Mouse (Mus musculus) heart, adult 2 months (tissue): ENCODE results near the gene Sppl2b. TPM values are rescaled to one million over a fixed set of nuclear protein-coding genes. Genes with fewer than 3 reads are reported as not detected.

Source experiments
- DNase-seq, 2 experiments: peaks; one replicate each; pipeline ENCODE4 v3.0.0; 2021
- H3K27ac ChIP-seq: fragments of 200-600 bp; 2 replicates; pipeline ENCODE4 v1.8.1; 2022
- H3K27me3 ChIP-seq: fragments of 200-500 bp; 2 replicates; pipeline ENCODE4 v1.6.1; 2012; ENCODE audit warnings: mild to moderate bottlenecking, low read length, inconsistent platforms, mixed read lengths; ENCODE audit not compliant: control insufficient read depth, insufficient read depth
- H3K36me3 ChIP-seq: fragments of 200-500 bp; 2 replicates; pipeline ENCODE4 v1.6.1; 2012; ENCODE audit warnings: low read length, inconsistent platforms; ENCODE audit not compliant: control insufficient read depth, insufficient read depth
- H3K4me1 ChIP-seq: fragments of 200-500 bp; 2 replicates; pipeline ENCODE4 v1.6.1; 2011; ENCODE audit warnings: low read length; ENCODE audit not compliant: control insufficient read depth, insufficient read depth
- H3K4me3 ChIP-seq: fragments of 200-600 bp; 2 replicates; pipeline ENCODE4 v1.8.1; 2022
- H3K79me2 ChIP-seq: fragments of 200-500 bp; replicated peaks from 2 replicates; pipeline ENCODE4 v1.6.1; 2012; ENCODE audit warnings: mild to moderate bottlenecking, inconsistent platforms, low read length, moderate library complexity, mixed read lengths; ENCODE audit not compliant: control insufficient read depth, insufficient read depth
- H3K9ac ChIP-seq: fragments of 200-500 bp; 2 replicates; pipeline ENCODE4 v1.6.1; 2012; ENCODE audit warnings: low read depth, mild to moderate bottlenecking, control low read depth, inconsistent platforms, low read length, mixed read lengths
- CTCF ChIP-seq: fragments of 200-600 bp; IDR thresholded peaks from 2 replicates; pipeline ENCODE4 v1.8.1; 2022; ENCODE audit warnings: antibody characterized with exemption, mild to moderate bottlenecking, moderate library complexity
- EP300 ChIP-seq: fragments of 200-500 bp; IDR thresholded peaks from 2 replicates; pipeline ENCODE4 v1.6.1; 2011; ENCODE audit warnings: low read depth, low read length, control low read depth; ENCODE audit not compliant: insufficient read depth
- POLR2A ChIP-seq: fragments of 200-500 bp; IDR thresholded peaks from 2 replicates; pipeline ENCODE4 v1.6.1; 2011; ENCODE audit warnings: mild to moderate bottlenecking, low read depth, low read length, control low read depth; ENCODE audit not compliant: insufficient read depth
- WGBS: fragments of 180-500 bp; shearing (Covaris S2); methylation state at CpG from one replicate; pipeline ENCODE4 v1.1.7; 2018; 5-methylcytosine and 5-hydroxymethylcytosine counted together
- intact Hi-C: fragments of 180-260 bp; cut with DNase I; formaldehyde crosslinking; loops from one replicate; pipeline ENCODE4 v1.15.1; 2025
- long read RNA-seq: library from polyadenylated mRNA; stranded (forward); transcript quantifications from one replicate; pipeline ENCODE4 v2.0.0, GENCODE M21; 2021
- polyA plus RNA-seq: library from polyadenylated mRNA; depleted of rRNA; stranded (reverse); fragments of >200 nt; gene quantifications from 2 replicates; pipeline ENCODE4 v1.2.3, GENCODE M21; 2012; rRNA removed
- total RNA-seq, 2 experiments: library from RNA; stranded (reverse); gene quantifications; 2 replicates each; pipeline ENCODE4 v1.2.3; 2021

Gene Sppl2b
- total RNA-seq (10 to 100 TPM; 15.4 to 16.8 TPM), polyA plus RNA-seq (51.4 and 74.2 TPM in 2 replicates)
- long read RNA-seq, transcript Sppl2b-201 (15 exons, 2,869 nt), result major isoform, 14 of 28 reads
- long read RNA-seq, partial matches to known transcripts, result 3 of 28 reads
- long read RNA-seq, other reads (novel, unspliced or antisense), result 11 of 28 reads

DNA sequence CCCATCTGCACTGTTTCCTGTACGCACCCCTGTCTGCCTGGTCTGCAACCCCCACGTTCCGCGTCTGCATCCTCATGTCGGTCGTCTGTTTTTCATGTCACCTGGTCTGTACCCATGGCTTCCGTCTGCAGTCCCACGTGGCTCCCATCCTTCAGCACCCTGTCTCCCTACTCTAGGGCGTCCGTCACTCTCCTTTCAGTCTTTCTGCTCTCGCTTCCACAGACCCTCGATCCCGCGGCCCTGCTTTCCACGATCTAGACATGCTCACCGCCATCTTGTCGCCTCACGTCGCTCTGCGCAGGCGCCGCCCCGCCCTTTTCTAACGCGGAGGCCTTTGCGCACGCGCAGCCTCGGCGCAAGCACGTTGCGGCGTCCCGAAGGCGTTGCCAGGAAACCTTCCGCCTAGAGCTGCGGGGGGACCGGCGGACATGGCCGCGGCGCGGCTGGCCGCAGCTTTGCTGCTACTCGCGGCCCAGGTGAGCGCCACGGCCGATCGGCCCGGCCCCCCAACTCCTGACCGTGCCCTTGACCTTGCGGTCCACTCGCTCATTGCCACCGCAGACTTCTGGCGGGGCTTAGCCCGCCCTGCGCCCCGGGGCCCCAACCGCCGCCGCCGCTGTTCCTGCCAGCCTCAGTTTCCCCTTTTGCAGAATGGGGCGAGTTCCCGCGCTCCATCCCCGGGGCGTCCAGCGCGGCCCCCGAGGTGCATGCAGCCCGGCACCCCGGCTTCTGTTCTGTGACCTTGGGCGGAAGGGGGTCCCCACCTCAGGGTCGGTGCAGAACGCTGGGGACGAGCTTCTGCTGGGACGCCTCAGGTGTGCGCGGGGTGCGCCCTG, at the start of gene Sppl2b, which contains the start of gene Lsm7:
Gene Sppl2b, plus strand, starts transcription at position 363 of the 836 bp plus-strand sequence.
Gene Lsm7, minus strand, starts transcription at position 297 of the 836 bp plus-strand sequence.
- Histone ChIP-seq H3K79me2 (peaks cover 1% of the 10 kb centered on the region; the same call in 1 of the 2 replicates), H3K27ac (peak within 1 kb of the TSS; percentile 70), H3K36me3 (no peaks in the 10 kb centered on the region), H3K9ac (peak within 1 kb of the TSS; percentile 70), H3K4me1 (peaks cover 6% of the 10 kb centered on the region), H3K4me3 (peak within 1 kb of the TSS; percentile 83), H3K27me3 (no peaks in the 10 kb centered on the region)
- no peak for TF ChIP-seq CTCF
- peak; percentile 66; the same call in 1 of the 2 replicates for TF ChIP-seq EP300
- peak; percentile 91 for TF ChIP-seq POLR2A
- DNase-seq, result peak; percentile 98 to 99
- intact Hi-C loops, result loop anchor here (2.0 kb wide), 1 partner anchor 30 kb away; no protein-coding TSS in a partner anchor
- under 1% methylated on average over 81 of the region's 81 CpGs for WGBS

DNA sequence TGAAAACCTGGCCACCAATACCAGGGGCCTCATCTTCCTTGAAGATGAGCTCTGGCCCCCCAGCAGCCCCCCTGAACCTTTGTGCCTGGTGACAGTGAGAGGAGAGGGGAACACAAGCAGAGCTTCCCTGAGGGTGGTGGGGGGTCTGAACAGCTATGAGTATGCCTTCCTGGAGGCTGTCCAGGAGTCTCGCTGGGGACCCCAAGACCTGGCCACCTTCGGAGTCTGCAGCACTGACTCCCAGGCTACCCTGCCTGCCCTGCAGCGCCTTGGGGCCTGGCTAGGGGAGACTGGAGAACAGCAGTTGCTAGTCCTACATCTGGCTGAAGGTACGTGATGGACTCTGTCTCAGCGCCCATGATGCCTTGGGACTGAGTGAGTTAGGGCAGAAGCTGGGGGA, 49.8 kb upstream of the Sppl2b start:
- Histone ChIP-seq H3K27me3 (no peaks in the 10 kb centered on the region), H3K4me3 (no peak overlapping the region), H3K4me1 (peaks cover 3% of the 10 kb centered on the region), H3K36me3 (no peaks in the 10 kb centered on the region), H3K27ac (no peak overlapping the region), H3K79me2 (peaks cover 1% of the 10 kb centered on the region; the same call in 1 of the 2 replicates), H3K9ac (no peak overlapping the region)
- TF ChIP-seq CTCF (no peak), POLR2A (no peak), EP300 (no peak)
- 93% methylated on average over 5 of the region's 5 CpGs for WGBS
- intact Hi-C loops, result no loop called here
- DNase-seq, result no peak

DNA sequence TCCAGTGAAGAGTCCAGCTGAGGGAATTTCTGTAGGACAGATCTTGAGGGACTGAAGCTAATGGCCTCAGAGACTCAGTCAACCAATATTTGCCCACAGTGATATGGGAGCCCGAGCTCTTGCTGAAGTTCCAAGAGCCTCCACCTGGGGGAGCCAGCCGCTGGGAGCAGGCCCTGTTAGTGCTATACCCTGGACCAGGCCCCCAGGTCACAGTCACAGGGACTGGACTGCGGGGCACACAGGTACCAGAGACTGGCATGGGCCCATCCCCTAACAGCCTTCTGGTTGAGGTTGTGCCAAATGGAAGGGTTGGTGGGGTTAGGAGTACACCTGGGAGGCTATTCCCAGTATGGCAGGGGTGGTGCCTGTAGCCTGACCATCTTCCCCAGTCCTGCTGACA, 49.1 kb upstream of the Sppl2b start:
- WGBS, result 16% methylated on average over 3 of the region's 3 CpGs
- DNase-seq, result peak; percentile 64 to 82

DNA sequence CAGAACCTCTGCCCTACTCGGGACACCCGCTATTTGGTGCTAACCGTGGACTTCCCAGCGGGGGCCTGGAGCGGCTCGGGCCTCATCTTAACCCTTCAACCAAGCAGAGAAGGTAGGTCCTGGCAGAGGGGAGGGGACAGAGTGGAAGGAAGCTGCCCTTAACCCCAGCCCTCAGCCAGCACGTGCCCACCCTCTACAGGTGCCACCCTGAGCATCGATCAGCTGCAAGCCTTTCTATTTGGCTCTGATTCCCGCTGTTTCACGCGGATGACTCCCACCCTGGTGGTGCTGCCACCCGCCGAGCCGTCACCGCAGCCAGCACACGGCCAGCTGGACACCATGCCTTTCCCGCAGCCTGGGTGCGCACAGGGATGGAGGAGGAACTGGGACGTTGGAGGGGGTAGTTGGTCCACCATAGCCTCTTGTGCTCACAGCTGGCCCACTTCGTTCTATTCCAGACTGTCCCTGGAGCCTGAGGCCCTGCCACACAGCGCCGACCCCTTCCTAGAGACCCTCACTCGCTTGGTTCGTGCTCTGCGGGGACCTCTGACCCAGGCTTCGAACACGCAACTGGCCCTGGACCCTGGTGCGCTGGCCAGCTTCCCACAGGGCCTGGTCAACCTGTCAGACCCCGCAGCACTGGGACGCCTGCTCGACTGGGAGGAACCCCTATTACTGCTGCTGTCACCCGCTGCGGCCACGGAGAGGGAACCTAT, 48.6 kb upstream of the Sppl2b start:
- intact Hi-C loops, result no loop called here
- Histone ChIP-seq H3K79me2 (peaks cover 1% of the 10 kb centered on the region; the same call in 1 of the 2 replicates), H3K36me3 (no peaks in the 10 kb centered on the region), H3K4me3 (peak overlapping the region; percentile 58), H3K27ac (peak overlapping the region; percentile 44; the same call in 1 of the 2 replicates), H3K27me3 (no peaks in the 10 kb centered on the region), H3K4me1 (peaks cover 3% of the 10 kb centered on the region), H3K9ac (peak overlapping the region; percentile 86)
- 61% methylated on average over 34 of the region's 34 CpGs for WGBS
- no peak for DNase-seq
- TF ChIP-seq CTCF (no peak), EP300 (no peak), POLR2A (no peak)

More for the DNA sequence above, 49.1 kb upstream of the Sppl2b start:
- no peak overlapping the region for H3K9ac ChIP-seq
- no peaks in the 10 kb centered on the region for H3K36me3 ChIP-seq
- H3K4me1 ChIP-seq, result peaks cover 3% of the 10 kb centered on the region
- H3K79me2 ChIP-seq, result peaks cover 1% of the 10 kb centered on the region; the same call in 1 of the 2 replicates
- intact Hi-C loops, result no loop called here
- no peak overlapping the region for H3K27ac ChIP-seq
- no peaks in the 10 kb centered on the region for H3K27me3 ChIP-seq
- no peak overlapping the region for H3K4me3 ChIP-seq
- TF ChIP-seq EP300, result no peak
- peak; percentile 90 for TF ChIP-seq CTCF

DNA sequence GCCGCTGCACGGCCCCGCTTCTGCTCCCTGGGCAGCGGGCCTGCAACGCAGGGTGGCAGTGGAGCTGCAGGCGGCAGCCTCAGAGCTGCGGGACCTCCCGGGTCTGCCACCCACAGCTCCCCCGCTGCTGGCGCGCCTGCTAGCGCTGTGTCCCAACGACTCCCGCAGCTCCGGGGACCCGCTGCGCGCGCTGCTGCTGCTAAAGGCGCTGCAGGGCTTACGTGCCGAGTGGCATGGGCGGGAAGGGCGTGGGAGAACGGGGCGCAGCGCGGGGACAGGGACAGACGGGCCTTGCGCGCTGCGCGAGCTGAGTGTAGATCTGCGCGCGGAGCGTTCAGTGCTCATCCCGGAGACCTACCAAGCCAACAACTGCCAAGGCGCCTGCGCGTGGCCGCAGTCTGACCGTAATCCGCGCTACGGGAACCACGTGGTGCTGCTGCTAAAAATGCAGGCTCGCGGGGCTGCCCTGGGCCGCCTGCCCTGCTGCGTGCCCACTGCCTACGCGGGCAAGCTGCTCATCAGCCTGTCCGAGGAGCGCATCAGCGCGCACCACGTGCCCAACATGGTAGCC, 47.9 kb upstream of the Sppl2b start:
- DNase-seq, result peak; percentile 77 to 84
- no peak for TF ChIP-seq CTCF
- TF ChIP-seq EP300, result 0 out of 2 replicates have a peak, but pooled peaks have one; percentile 39
- peak; percentile 53; the same call in 1 of the 2 replicates for TF ChIP-seq POLR2A
- intact Hi-C loops, result no loop called here
- Histone ChIP-seq H3K4me1 (peaks cover 3% of the 10 kb centered on the region), H3K9ac (peak overlapping the region; percentile 86), H3K27me3 (no peaks in the 10 kb centered on the region), H3K36me3 (no peaks in the 10 kb centered on the region), H3K79me2 (peaks cover 1% of the 10 kb centered on the region; the same call in 1 of the 2 replicates), H3K27ac (peak overlapping the region; percentile 44; the same call in 1 of the 2 replicates), H3K4me3 (peak overlapping the region; percentile 58)
- WGBS, result 2% methylated on average over 58 of the region's 58 CpGs
